8 mouse cellular contexts compared by ENCODE assay signal in the genomic region with DNA sequence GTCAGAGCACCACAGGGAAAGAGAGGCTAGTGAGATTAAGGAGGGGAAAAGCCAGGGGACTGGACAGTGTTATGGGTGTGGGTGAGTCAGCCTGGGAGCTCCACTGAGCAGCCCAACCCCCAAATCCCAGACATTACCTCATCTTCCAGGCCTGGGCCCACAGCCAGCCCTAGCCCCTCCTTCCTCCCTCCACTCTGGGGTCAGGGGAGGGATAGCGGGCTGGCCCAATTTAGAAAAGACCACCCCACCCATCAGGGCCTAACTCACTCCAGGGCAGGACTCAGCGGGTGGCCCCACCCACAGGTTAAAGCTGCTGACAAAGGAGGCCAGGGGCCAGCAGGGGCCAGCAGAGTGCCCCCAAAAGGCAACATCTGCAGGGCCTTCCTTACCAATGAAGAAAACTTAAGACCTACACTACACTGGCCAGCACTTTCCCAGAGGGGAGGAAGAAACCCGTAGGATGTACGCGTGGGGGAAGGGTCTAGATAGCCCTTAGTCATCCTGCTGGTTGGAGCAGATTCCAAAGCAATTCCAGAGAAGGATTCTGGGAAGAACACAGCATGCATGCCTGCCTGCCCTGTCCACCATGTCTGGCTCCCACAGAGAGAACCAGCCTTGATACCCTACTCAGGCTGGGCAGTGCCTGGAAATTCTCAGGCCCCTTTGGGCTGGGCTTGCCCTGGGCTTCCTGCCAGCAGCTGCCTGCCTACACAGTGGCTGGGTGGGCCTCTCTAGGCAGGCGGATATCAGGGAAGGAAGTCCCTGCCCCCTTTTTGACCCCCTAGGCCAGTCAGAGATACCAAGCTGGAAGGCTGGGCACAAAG. TPM values are rescaled to one million over a fixed set of nuclear protein-coding genes. Genes with fewer than 3 reads are reported as not detected.
DNase-seq lines count a peak whose midpoint lies in the region; ATAC-seq lines count a peak whose summit lies in the region.

No protein-coding gene starts in this region.

- ATAC-seq in embryonic facial prominence, embryonic 12.5 days (ENCODE audit: insufficient number of reproducible peaks, insufficient read depth, low FRiP score, low TSS enrichment) = peak; percentile 61
- peak; percentile 79 for ATAC-seq in heart, embryonic 12.5 days (ENCODE audit: insufficient number of reproducible peaks, low FRiP score)
- peak; percentile 69 for ATAC-seq in kidney, embryonic 16.5 days (ENCODE audit: low FRiP score, low TSS enrichment)
- peak; percentile 73 for ATAC-seq in stomach, embryonic 15.5 days (ENCODE audit: insufficient read depth, low FRiP score, low read depth)

- H3K27me3 ChIP-seq in embryonic facial prominence, embryonic 12.5 days = no peaks in the 10 kb centered on the region
- H3K27me3 ChIP-seq in heart, embryonic 12.5 days (replicated peaks) = peaks cover 14% of the 10 kb centered on the region
- H3K27me3 ChIP-seq in kidney, embryonic 16.5 days (ENCODE audit: insufficient read depth, low read length) = no peaks in the 10 kb centered on the region
- H3K27me3 ChIP-seq in stomach, embryonic 15.5 days (replicated peaks) = no peaks in the 10 kb centered on the region

- DNase-seq in cerebellum, postnatal 14 days = peak; percentile 34 to 56
- no peak for DNase-seq in cerebellum, adult 9-11 months
- peak; percentile 88 for DNase-seq in lung, postnatal 36 days
- DNase-seq in layer of hippocampus, postnatal 36 days = no peak

- peak overlapping the region; percentile 66 for H3K4me2 ChIP-seq in embryonic facial prominence, embryonic 12.5 days (replicated peaks)
- peak overlapping the region; percentile 86 for H3K4me2 ChIP-seq in heart, embryonic 12.5 days
- peak overlapping the region; percentile 84 for H3K4me2 ChIP-seq in kidney, embryonic 16.5 days (replicated peaks; ENCODE audit: low read depth, low read length)
- peak overlapping the region; percentile 87 for H3K4me2 ChIP-seq in stomach, embryonic 15.5 days

- peak overlapping the region; percentile 87 for H3K9ac ChIP-seq in embryonic facial prominence, embryonic 12.5 days
- H3K9ac ChIP-seq in heart, embryonic 12.5 days = peak overlapping the region; percentile 99
- H3K9ac ChIP-seq in kidney, embryonic 16.5 days (replicated peaks; ENCODE audit: low read length) = peak overlapping the region; percentile 94
- 0 out of 2 replicates have a peak overlapping the region, but pooled peaks have one; percentile 12 for H3K9ac ChIP-seq in stomach, embryonic 15.5 days

- 7% methylated on average over 6 of the region's 6 CpGs for WGBS in embryonic facial prominence, embryonic 12.5 days
- 0% methylated on average over 6 of the region's 6 CpGs for WGBS in heart, embryonic 12.5 days
- WGBS in kidney, embryonic 16.5 days = 13% methylated on average over 6 of the region's 6 CpGs
- WGBS in stomach, embryonic 15.5 days = 3% methylated on average over 6 of the region's 6 CpGs

- peak overlapping the region; percentile 88 for H3K27ac ChIP-seq in embryonic facial prominence, embryonic 12.5 days
- peak overlapping the region; percentile 98 for H3K27ac ChIP-seq in heart, embryonic 12.5 days (ENCODE audit: poor library complexity, severe bottlenecking)
- peak overlapping the region; percentile 96 for H3K27ac ChIP-seq in kidney, embryonic 16.5 days (ENCODE audit: low read length)
- peak overlapping the region; percentile 94 for H3K27ac ChIP-seq in stomach, embryonic 15.5 days

- peaks cover 28% of the 10 kb centered on the region for H3K4me1 ChIP-seq in embryonic facial prominence, embryonic 12.5 days
- peaks cover 38% of the 10 kb centered on the region for H3K4me1 ChIP-seq in heart, embryonic 12.5 days (replicated peaks)
- H3K4me1 ChIP-seq in kidney, embryonic 16.5 days (ENCODE audit: insufficient read depth, low read length) = peaks cover 25% of the 10 kb centered on the region
- H3K4me1 ChIP-seq in stomach, embryonic 15.5 days = peaks cover 41% of the 10 kb centered on the region

- H3K9me3 ChIP-seq in embryonic facial prominence, embryonic 12.5 days = no peaks in the 10 kb centered on the region
- H3K9me3 ChIP-seq in heart, embryonic 12.5 days (replicated peaks) = no peaks in the 10 kb centered on the region
- no peaks in the 10 kb centered on the region for H3K9me3 ChIP-seq in kidney, embryonic 16.5 days (ENCODE audit: low read length)
- H3K9me3 ChIP-seq in stomach, embryonic 15.5 days = no peaks in the 10 kb centered on the region

- peak overlapping the region; percentile 89 for H3K4me3 ChIP-seq in embryonic facial prominence, embryonic 12.5 days
- H3K4me3 ChIP-seq in heart, embryonic 12.5 days = peak overlapping the region; percentile 91
- H3K4me3 ChIP-seq in kidney, embryonic 16.5 days (ENCODE audit: low read length) = peak overlapping the region; percentile 87
- H3K4me3 ChIP-seq in stomach, embryonic 15.5 days (replicated peaks) = peak overlapping the region; percentile 90

- H3K36me3 ChIP-seq in embryonic facial prominence, embryonic 12.5 days = peaks cover 48% of the 10 kb centered on the region
- H3K36me3 ChIP-seq in heart, embryonic 12.5 days = peaks cover 46% of the 10 kb centered on the region
- peaks cover 31% of the 10 kb centered on the region for H3K36me3 ChIP-seq in kidney, embryonic 16.5 days (ENCODE audit: insufficient read depth, low read length)
- H3K36me3 ChIP-seq in stomach, embryonic 15.5 days = peaks cover 36% of the 10 kb centered on the region

RNA-seq across cellular contexts. Expression of gene Pdlim7, which starts 2.6 kb away (rescaled TPM):
- 172 and 182 TPM in 2 replicates for polyA plus RNA-seq in embryonic facial prominence, embryonic 12.5 days (2016; fragmentation: Nextera tagmentation; extraction: Ambion mirVana)
- 427 and 428 TPM in 2 replicates for polyA plus RNA-seq in heart, embryonic 12.5 days (2016; fragmentation: Nextera tagmentation; extraction: Ambion mirVana)
- polyA plus RNA-seq in kidney, embryonic 16.5 days (2015; fragmentation: Nextera tagmentation; extraction: Ambion mirVana) = 162 and 169 TPM in 2 replicates
- 198 and 218 TPM in 2 replicates for polyA plus RNA-seq in stomach, embryonic 15.5 days (2015; fragmentation: Nextera tagmentation; extraction: Ambion mirVana)
- total RNA-seq in layer of hippocampus, postnatal 36 days (2021) = 10 to 100 TPM; 89.6 to 94.1 TPM

RNA-seq across cellular contexts. Expression of gene Dok3, which starts 18.2 kb away (rescaled TPM):
- 2.5 and 3.0 TPM in 2 replicates for polyA plus RNA-seq in embryonic facial prominence, embryonic 12.5 days (2016; fragmentation: Nextera tagmentation; extraction: Ambion mirVana)
- polyA plus RNA-seq in heart, embryonic 12.5 days (2016; fragmentation: Nextera tagmentation; extraction: Ambion mirVana) = 1.4 and 1.7 TPM in 2 replicates
- 2.5 TPM in 2 replicates for polyA plus RNA-seq in kidney, embryonic 16.5 days (2015; fragmentation: Nextera tagmentation; extraction: Ambion mirVana)
- polyA plus RNA-seq in stomach, embryonic 15.5 days (2015; fragmentation: Nextera tagmentation; extraction: Ambion mirVana) = 4.3 and 5.3 TPM in 2 replicates
- 10 to 100 TPM; 17.0 to 20.6 TPM for total RNA-seq in layer of hippocampus, postnatal 36 days (2021)

RNA-seq across cellular contexts. Expression of gene Dbn1, which starts 23.0 kb away (rescaled TPM):
- polyA plus RNA-seq in embryonic facial prominence, embryonic 12.5 days (2016; fragmentation: Nextera tagmentation; extraction: Ambion mirVana) = 383 and 387 TPM in 2 replicates
- polyA plus RNA-seq in heart, embryonic 12.5 days (2016; fragmentation: Nextera tagmentation; extraction: Ambion mirVana) = 101 TPM in 2 replicates
- 177 and 194 TPM in 2 replicates for polyA plus RNA-seq in kidney, embryonic 16.5 days (2015; fragmentation: Nextera tagmentation; extraction: Ambion mirVana)
- polyA plus RNA-seq in stomach, embryonic 15.5 days (2015; fragmentation: Nextera tagmentation; extraction: Ambion mirVana) = 110 and 115 TPM in 2 replicates
- 100 to 1,000 TPM; 388 to 393 TPM for total RNA-seq in layer of hippocampus, postnatal 36 days (2021)

RNA-seq across cellular contexts. Expression of gene Ddx41, which starts 25.6 kb away (rescaled TPM):
- 78.5 and 80.3 TPM in 2 replicates for polyA plus RNA-seq in embryonic facial prominence, embryonic 12.5 days (2016; fragmentation: Nextera tagmentation; extraction: Ambion mirVana)
- 30.8 and 34.8 TPM in 2 replicates for polyA plus RNA-seq in heart, embryonic 12.5 days (2016; fragmentation: Nextera tagmentation; extraction: Ambion mirVana)
- polyA plus RNA-seq in kidney, embryonic 16.5 days (2015; fragmentation: Nextera tagmentation; extraction: Ambion mirVana) = 89.1 and 91.6 TPM in 2 replicates
- 52.7 and 54.5 TPM in 2 replicates for polyA plus RNA-seq in stomach, embryonic 15.5 days (2015; fragmentation: Nextera tagmentation; extraction: Ambion mirVana)
- total RNA-seq in layer of hippocampus, postnatal 36 days (2021) = 10 to 100 TPM; 59.4 to 60.2 TPM

RNA-seq across cellular contexts. Expression of gene Prr7, which starts 46.8 kb away (rescaled TPM):
- polyA plus RNA-seq in embryonic facial prominence, embryonic 12.5 days (2016; fragmentation: Nextera tagmentation; extraction: Ambion mirVana) = 1.1 and 1.3 TPM in 2 replicates
- 0.41 TPM in 1 of 2 replicates, not detected in the other for polyA plus RNA-seq in heart, embryonic 12.5 days (2016; fragmentation: Nextera tagmentation; extraction: Ambion mirVana)
- polyA plus RNA-seq in kidney, embryonic 16.5 days (2015; fragmentation: Nextera tagmentation; extraction: Ambion mirVana) = 0.37 and 0.59 TPM in 2 replicates
- 0.72 and 0.85 TPM in 2 replicates for polyA plus RNA-seq in stomach, embryonic 15.5 days (2015; fragmentation: Nextera tagmentation; extraction: Ambion mirVana)
- total RNA-seq in layer of hippocampus, postnatal 36 days (2021) = 10 to 100 TPM; 86.1 to 86.6 TPM

Comparison
In these comparisons a context has a peak if more than half of its experiments do, and no peak if none do; other contexts are left out.
1. DNase-seq: peak in cerebellum, postnatal 14 days (2 of 2) and lung, postnatal 36 days (single experiment); none in cerebellum, adult 9-11 months (single experiment) and layer of hippocampus, postnatal 36 days (0 of 2).
2. H3K9ac ChIP-seq: peak in every context shown above with its lines; median percentile 99 in heart, embryonic 12.5 days; 94 in kidney, embryonic 16.5 days; 87 in embryonic facial prominence, embryonic 12.5 days; 12 in stomach, embryonic 15.5 days.
3. Peak in every context shown above with its lines, with median percentiles within 50 percentile points of each other: ATAC-seq, H3K27ac ChIP-seq, H3K4me2 ChIP-seq and H3K4me3 ChIP-seq.